Mouse (Mus musculus): ENCODE data around the gene Rps6ka2.
"Not testable (repeated sequence)": the region's sequence is repeated elsewhere in the genome, so short reads cannot be mapped to it uniquely, and the experiment has no call there.

The Rps6ka2 gene

DNA sequence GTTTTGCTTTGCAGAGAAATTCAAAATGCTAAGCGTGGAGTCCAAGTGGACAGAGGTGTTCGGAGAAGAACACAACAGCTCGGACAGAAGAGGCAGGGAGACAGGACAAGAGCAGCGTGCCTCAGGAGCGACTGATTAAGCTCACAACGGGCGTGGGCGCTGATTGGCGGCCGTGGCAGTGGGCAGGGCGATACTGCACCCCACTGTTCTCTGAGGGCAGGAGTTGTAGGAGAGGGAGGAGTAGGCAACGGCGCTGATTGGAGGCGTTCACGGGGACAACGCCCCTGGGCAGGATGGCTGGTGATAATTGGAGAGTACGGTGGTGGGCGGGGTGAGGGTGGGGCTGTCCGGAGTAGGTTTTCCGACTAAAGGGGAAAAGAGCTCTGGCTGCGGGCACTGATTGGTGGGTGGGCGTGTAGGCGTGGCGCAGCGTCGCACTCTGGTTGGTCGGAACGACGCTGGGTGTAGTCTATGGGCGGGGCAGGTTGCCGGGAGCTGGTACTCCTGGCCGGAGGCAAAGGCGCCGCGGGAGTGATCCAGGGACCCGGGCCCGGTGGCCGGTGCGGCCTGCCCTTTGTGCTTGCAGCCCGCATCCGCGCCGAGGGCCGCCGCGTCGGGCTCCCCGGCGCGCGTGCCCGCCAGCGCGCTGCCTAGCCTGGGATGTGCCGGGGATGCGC is at the start of gene Rps6ka2:
Gene Rps6ka2 (plus strand): TSS at position 489 of the 677 bp plus-strand sequence.
- in situ Hi-C loops (cut with MboI; ENCODE audit: unreplicated experiment in 2 of 2), result no loop called here

DNA sequence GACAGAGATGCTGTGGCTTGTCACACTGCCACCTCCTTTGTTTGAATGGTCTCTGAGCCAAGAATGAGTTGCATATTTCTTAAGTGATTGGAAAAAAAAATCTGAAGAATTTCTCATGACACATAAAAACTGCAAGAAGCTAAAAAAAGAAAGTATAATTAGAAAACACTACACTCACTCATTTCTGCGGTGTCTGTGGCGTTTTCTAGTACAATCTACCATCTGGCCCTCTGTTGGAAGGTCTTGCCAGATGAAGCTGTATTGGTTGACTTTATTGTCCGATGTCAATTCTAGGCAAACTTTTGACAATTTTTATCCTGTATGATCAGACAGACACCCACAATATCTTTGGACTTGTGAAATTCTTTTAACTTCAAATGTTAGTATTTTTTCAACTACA is 49.1 kb upstream of the Rps6ka2 start:
- in situ Hi-C loops (cut with MboI; ENCODE audit: unreplicated experiment in 2 of 2), result not testable (repeated sequence)

DNA sequence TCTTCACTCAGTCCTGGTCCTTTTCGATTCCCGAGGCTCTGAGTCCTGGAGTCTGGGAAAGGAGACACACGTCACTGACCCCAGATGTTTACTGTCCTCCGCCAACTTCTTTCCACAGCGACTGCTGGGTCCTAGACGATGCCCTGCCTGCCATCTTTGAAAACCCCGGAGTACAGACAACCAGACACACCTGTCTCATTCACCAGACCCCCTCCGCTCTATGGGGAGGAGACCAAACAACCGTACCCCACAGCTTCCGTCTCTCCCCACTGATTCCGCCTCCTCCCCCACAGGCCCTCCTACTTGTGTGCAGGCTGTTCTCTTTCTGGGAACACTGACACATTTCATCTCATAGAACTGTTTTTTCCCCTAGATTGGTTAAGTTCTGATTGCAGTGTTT is 47.4 kb upstream of the Rps6ka2 start:
- in situ Hi-C loops (cut with MboI; ENCODE audit: unreplicated experiment in 2 of 2), result not testable (repeated sequence)

DNA sequence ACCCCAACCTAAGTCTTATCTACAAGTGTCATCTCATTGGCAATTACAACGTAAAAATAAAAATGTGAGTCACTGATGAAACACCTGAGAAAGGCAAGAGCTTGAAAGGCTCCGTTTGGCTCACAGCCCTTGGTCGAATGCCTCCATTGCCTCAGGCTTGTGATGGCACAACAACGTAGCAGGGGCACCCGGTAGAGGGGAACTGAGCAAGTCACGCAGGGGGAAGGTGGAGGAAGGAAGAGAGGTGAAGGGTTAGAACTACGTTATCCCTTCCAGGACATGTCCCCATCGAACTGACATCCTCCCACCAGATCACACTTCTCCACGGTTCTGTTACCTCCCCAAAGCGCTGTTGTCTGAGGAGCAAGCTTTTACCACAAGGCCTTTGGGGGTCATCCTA is 43.4 kb upstream of the Rps6ka2 start:
- in situ Hi-C loops (cut with MboI; ENCODE audit: unreplicated experiment in 2 of 2), result not testable (repeated sequence)

DNA sequence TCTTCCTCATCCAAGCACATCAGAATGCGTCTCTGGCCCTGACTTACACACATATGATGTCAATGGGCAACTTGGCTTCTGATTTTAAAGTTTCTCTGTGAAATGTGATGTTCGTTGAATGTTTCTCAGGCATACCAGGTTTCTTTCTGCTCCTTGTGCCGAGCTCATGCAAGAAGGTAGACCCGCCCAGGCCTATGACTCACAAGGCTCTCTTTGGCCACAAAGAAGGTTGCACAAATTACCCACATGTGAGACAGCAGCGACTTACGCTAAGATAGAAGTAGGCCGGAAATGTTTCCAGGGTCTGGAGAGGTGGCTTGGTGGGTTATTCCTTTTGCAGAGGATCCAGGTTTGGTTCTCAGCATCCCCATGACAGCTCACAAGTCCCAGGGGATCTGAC is 35.9 kb upstream of the Rps6ka2 start:
- in situ Hi-C loops (cut with MboI; ENCODE audit: unreplicated experiment in 2 of 2), result not testable (repeated sequence)

DNA sequence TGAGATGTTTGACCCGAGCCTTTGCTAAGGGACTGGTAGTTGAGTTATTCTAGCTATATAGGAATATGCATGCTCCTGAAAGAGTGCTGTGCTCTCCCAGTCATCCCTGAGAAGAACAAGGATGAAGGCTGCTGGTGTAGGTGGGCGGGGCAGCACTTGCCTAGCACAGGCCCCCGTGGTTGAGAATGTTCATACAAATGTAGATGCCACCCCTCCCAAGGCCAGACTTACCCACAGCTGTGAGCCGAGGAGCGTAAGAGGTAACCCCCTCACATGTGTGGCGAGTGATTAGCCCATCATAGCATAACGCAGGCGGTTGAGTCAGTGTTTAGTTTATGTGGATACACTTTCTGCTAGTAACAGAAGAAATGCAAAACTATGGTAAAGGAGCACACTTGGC is 34.6 kb upstream of the Rps6ka2 start:
- in situ Hi-C loops (cut with MboI; ENCODE audit: unreplicated experiment in 2 of 2), result not testable (repeated sequence)

DNA sequence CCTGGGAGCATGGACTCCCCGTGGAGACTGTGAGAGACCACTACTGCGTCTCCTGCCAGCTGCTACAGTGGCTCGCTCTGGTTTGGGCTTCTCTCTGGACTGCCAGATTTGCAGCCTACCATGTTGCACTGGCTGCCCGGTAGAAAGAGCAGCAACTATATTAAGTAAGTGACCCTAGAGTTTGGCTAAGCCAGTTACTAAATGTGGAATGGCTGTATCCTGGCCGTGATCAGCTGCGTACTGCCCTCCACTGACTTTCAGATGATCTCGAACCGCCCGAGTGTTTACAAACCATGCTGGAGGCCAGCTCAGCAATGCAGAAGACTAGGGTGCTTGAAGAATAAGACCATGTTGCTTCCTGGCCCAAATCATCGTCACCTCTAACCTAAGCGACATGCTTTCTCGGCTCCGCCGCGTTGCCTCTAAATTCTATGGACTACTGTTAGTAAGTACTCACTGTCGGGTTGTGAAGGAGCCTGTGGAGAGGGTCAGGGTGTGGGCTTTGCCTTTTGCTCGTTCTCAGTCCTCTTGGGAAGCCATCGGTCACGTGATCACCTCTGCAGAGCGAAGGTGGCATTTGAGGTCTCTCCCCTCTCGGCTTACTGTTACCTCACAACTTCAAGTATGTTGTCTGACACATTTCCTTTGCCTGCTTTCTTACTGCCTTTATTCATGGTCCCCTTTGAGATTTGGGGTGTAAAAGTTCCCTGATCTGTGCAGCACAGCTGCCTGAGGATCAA is 31.6 kb upstream of the Rps6ka2 start:
- in situ Hi-C loops (cut with MboI; ENCODE audit: unreplicated experiment in 2 of 2), result no loop called here

DNA sequence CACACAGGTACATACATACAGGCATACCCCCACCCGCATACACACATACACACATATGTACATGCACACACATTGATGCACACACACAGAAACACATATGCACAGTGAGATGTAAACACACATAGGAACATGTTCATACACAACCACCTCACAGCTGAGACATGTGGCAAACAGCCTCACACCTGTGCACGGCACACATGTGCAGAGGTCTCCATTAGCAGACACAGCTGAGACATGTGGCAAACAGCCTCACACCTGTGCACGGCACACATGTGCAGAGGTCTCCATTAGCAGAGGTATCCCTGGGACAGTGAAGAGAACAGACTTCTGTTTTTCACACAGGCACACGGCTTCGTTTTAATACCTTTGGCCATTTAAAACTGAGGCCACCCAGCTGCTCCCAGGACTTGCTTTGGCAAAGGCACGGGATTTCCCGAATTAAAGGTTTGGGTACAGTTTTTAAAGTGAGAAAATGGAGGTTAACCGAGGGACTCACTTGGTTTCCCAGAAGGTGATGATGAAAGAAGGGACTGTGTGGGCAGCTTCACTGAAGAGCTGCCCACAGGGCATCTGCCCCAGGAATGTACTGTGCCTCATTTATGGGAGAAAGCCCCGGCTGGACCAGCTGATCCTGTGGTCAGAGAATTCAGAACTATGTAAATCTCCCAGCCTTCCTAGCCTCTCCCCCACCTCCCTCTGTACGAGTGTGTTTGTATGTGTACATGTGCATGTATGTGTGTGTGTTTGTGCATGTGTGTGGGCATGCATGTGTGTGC is 29.3 kb upstream of the Rps6ka2 start:
- in situ Hi-C loops (cut with MboI; ENCODE audit: unreplicated experiment in 2 of 2), result no loop called here

DNA sequence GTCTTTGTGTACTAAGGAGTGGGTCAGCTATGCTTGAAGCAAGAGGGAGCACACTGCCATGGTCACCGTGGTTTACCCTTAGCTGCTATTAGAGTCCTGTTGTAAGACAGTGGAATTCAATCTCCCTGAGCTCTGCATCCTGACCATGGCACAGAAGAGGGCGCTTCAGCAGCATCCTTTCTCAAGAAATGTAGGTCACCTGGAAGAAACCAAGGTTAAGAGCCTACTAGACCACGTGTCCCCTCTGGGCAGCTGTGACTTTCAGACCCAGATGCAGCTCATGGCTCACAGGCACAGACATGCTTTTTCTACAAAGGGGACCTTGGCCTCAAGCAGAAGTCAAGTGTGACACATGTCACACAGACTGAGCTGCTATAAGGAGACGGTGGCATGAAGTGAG is 27.5 kb upstream of the Rps6ka2 start:
- in situ Hi-C loops (cut with MboI; ENCODE audit: unreplicated experiment in 2 of 2), result no loop called here

DNA sequence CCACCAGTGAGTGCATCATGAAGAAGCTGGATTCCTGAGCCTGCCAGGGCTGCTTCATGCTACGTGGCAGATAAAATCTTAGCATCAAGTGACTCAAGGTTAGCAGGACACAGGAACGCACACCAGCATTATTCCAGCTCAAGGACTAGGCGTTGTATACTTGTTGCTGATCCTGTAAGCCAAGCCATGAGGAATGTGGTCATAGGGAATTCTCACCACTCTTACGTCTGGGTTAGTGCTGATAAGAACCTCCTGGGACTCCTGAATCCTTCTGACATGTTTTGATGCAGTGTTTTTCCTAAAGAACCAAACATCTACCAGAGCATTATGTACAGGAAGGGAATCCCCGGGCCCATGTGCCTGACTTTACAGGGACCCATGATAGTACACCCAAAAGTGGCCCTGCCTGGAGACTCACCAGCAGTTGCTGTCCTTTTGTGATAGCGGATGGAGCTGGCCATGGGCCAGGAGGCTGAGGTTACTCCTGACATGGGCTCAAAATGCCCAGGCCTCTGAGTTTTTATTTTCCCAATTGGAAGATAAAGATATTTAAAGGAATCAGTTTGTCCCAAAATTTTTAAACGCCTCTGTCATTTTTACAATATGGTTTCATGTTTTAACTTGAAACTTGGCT is 25.9 kb upstream of the Rps6ka2 start:
- in situ Hi-C loops (cut with MboI; ENCODE audit: unreplicated experiment in 2 of 2), result no loop called here

DNA sequence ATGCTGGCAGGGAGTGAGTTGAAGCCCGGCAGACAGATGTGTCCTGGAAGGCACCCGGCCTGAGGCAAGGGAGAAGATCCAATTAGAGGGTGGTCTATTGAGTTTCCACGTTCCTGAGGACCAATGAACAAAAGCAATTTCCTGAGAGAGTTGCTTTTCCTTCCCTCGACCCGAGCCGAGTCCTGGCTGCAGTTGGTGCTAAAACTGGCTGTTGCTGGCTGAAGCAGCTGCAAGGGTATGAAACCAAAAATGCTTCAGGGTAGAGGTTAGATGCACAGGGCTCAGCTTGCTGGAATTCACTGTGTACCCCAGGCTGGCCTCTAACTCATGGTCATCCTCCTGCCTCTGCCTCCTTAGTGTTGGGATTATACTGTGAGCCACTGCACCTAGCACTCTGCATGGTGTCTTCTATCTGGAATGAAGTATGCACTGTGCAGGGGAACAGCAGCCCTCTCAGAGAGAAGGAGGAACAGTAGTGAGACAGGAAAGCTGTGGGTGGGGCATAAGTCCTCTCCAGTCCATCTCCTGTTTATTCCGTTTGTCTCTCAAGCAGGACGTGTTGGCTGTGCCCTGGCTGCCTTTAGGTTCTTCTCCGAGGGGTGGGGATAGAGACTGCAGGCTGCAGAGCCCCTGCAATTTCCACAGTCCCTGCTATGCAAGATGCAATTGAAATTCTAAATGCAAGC is 24.4 kb upstream of the Rps6ka2 start:
- in situ Hi-C loops (cut with MboI; ENCODE audit: unreplicated experiment in 2 of 2), result no loop called here

DNA sequence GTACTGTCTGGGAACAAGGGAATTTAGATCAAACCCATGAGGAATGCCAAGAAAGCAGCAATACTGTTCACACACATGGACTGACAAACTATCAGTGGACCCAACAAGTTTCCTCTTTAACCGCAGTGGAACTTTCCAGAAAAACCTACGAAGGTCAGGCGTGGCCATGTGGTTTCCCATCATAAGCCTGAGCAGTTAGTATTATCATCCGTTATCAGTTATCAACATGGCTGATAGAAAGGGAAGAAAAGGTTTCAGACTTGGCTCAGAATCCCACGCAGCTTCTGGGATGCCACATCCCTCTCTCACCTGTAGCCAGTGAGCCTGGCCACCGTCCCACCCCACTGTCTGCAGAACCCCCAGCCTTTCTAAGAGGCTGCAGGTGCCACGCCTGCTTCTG is 23.4 kb upstream of the Rps6ka2 start:
- in situ Hi-C loops (cut with MboI; ENCODE audit: unreplicated experiment in 2 of 2), result no loop called here

DNA sequence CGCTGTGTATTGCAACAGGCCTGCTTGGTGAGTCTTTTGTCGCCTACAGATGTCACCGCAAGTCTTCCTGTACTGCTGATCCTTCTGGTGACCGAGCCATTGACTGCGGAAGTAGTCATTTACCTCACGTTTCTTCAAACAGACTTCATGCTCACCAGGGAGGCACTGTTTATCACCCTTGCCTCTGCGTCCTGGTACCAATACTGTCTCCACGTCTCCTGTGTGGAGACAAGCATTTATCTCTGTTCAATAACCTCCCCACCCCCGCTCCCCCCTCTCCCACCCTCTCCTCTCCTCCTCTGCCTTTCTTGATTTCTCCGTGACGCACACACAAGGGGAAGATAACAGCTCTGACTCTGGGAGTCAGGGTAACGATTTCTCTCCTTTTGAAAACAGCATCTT is 22.0 kb upstream of the Rps6ka2 start:
- in situ Hi-C loops (cut with MboI; ENCODE audit: unreplicated experiment in 2 of 2), result no loop called here

DNA sequence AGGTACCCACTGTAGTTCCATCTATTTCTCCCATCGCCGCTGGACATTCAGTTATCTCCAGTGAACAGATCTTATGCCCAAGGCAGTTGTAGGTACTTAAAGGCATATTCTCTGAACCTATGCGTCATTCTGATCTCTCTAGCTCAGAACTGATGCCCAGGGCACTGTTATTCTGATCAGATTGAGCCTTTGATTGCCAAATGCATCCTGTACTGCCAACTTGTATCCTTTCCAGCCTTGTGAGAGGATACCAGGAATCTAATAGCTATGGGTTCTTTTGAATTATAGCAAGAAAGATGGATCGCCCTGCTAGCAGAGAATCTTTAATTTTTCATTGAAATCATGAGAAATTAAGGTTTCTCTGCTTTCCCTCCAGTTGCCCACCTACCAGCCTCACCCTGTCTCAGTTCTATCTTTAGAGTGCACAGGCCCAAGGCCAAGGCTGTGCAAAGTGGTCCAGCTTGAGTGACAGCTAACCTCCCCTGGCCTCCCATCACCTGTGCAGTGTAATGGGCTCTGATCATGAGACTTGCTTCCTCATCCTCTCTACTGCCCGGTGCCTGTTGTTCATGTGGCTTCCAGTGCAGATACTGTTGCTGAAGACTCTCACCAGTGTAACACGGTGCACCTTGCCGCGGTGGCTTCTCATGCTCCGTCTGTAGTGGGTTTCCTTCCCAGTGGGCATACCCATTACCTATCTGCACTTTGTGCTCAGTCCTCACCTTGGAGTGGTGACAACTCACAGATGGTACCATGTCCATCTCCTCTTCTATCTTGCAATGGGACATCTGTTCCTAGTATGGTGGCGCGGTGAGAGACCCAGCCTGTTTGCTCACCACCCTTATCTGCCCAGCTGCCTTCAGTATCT is 20.4 kb upstream of the Rps6ka2 start:
- in situ Hi-C loops (cut with MboI; ENCODE audit: unreplicated experiment in 2 of 2), result no loop called here

DNA sequence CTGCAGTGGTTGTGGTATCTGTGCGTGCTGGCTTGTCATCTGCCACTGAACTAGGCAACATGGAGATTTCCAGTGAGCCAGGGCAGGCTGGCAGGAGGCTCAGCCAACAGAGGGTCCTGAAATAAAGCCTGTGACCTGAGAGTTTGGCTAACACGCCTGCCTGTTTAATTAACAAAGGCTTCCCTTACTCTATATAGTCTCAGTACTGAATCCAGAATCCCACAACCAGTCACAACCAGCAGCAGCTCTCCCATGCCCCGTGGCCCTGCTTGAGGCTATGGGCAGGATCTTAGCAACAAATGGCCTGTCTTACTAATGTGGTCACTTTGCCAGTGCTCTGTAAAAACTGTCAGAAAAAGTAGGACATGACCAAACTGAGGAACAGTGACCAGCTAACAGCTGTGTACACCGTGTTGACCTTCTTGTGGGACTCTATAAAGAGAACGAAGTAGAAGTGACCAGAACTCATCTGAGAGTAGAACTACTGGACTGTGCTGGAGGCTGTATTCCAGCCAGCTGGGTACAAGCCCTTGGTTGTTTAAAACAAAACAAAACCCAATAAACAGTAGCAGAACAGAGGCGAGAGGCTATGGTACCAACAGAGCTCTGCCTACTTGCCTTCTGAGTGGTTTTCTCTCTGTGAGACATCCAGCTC is 18.3 kb upstream of the Rps6ka2 start:
- in situ Hi-C loops (cut with MboI; ENCODE audit: unreplicated experiment in 2 of 2), result no loop called here

DNA sequence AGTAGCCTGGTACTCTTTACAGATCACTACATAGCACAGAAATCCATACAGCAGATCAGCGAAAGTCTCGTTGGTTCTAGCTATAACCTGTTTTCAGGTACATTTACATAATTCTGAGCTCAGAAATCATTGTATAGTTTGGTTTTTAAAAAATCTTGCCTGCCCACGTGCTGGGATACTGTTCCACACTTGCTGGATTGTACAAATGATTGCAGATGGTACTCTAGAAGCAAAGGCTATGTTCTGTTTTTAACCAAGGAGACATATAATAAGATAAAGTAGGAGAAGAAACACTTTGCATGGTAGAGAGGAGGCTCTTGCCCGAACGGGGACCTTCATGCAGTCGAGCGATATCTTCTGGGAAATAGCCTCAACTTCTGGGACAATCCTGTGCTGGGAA is 17.3 kb upstream of the Rps6ka2 start:
- in situ Hi-C loops (cut with MboI; ENCODE audit: unreplicated experiment in 2 of 2), result no loop called here

DNA sequence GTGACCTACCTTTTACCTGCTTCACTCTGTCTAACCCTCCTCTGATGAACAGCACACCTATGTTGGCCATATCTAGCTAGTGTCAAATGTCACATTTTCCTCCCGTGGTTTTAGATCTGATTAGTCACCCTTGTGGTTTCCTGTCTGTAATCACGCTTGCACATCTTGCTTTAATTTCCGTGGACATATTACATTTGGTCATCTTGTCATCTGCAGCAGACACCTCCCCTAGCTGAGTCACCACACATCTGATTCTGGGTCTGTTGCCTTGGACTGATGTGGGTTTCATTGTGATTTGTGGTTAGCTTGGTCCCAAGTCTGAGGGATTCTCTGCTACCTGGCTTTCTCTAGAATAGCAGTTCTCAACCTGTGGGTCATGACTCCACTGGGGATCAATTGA is 6.0 kb upstream of the Rps6ka2 start:
- in situ Hi-C loops (cut with MboI; ENCODE audit: unreplicated experiment in 2 of 2), result no loop called here

DNA sequence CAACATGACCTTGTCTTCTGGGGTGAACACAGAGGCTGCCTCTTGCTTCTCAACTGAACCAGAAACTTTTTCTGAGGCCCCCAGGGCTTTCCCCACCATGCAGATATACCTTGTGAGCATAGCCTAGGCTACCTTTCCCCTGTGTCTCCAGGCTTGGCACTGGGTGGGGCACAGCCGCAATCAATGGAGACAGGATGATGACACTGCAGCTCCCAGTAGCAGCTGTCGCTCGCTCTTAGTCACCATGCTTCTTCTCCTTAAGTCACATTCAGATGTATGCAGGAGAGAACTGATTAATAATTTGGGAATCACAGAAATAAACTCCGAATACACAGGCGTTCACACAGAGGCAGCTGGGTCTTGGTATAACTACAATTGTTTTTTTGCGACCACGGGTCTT is 4.4 kb upstream of the Rps6ka2 start:
- in situ Hi-C loops (cut with MboI; ENCODE audit: unreplicated experiment in 2 of 2), result no loop called here

DNA sequence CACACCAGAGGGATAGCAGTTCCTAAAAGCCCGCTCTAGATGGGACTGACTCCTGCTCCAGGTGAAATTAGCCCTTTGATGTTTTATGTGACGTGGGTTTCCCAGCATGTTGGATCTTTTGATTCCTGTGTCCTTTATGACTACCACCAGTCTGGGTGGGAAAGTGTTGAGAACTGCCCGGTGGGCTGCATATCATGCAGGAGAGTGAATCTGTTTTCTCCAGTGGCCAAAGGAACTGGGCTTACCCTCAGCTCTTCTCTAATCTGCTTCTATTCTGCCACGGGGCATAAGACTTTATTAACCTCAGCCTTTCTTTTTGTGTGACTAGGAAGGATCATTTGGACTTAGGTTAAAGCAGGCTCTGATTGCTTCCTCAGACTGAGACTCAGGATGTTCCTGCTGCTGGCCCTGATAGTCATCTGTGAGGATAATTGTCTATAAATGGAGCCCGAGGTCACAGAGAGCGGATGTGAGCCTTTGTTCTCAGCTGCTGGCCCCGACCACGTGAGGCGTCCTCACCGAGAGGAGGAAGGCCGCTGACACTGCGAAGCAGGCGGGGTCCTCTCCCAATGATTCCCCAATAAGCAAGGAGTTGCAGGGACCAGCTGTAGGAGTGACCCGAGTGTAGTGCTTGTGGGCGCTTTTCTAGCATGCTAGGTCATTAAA is 821 bp upstream of the Rps6ka2 start:
- in situ Hi-C loops (cut with MboI; ENCODE audit: unreplicated experiment in 2 of 2), result no loop called here
